Mouse (Mus musculus) stomach, embryonic 15.5 days (tissue): Measurements from ENCODE around the gene Neb. TPM values are rescaled to one million over a fixed set of nuclear protein-coding genes. Genes with fewer than 3 reads are reported as not detected.

Source experiments
- ATAC-seq: fragments of 200-750 bp; cut with Nextera tagmentation; 2 replicates; pipeline ENCODE4 v1.8.0; 2017; ENCODE audit warnings: low read depth, moderate number of reproducible peaks, moderate TSS enrichment; ENCODE audit not compliant: insufficient read depth, low FRiP score
- H3K27ac ChIP-seq: fragments of 300-500 bp; sonication (generic); 2 replicates; pipeline ENCODE4 v1.5.1; 2015; ENCODE audit warnings: mild to moderate bottlenecking, inconsistent platforms
- H3K27me3 ChIP-seq: fragments of 300-500 bp; sonication (generic); replicated peaks from 2 replicates; pipeline ENCODE4 v1.6.1; 2015; ENCODE audit warnings: inconsistent platforms
- H3K36me3 ChIP-seq: fragments of 300-500 bp; sonication (generic); 2 replicates; pipeline ENCODE4 v1.6.1; 2015; ENCODE audit warnings: inconsistent platforms
- H3K4me1 ChIP-seq: fragments of 300-500 bp; sonication (generic); 2 replicates; pipeline ENCODE4 v1.6.1; 2015; ENCODE audit warnings: inconsistent platforms
- H3K4me2 ChIP-seq: fragments of 300-500 bp; sonication (generic); 2 replicates; pipeline ENCODE4 v1.6.1; 2015; ENCODE audit warnings: mild to moderate bottlenecking, inconsistent platforms
- H3K4me3 ChIP-seq: fragments of 300-500 bp; sonication (generic); replicated peaks from 2 replicates; pipeline ENCODE4 v1.5.1; 2015; ENCODE audit warnings: inconsistent platforms
- H3K9ac ChIP-seq: fragments of 300-500 bp; sonication (generic); 2 replicates; pipeline ENCODE4 v1.6.1; 2015; ENCODE audit warnings: inconsistent platforms
- H3K9me3 ChIP-seq: fragments of 300-500 bp; sonication (generic); 2 replicates; pipeline ENCODE4 v1.6.1; 2016; ENCODE audit warnings: inconsistent platforms
- WGBS: fragments of 180-500 bp; shearing (Covaris S2); methylation state at CpG from one replicate; pipeline ENCODE4 v1.1.7; 2015; 5-methylcytosine and 5-hydroxymethylcytosine counted together
- polyA plus RNA-seq: library from polyadenylated mRNA; unstranded; fragments of >200 nt; fragmentation: Nextera tagmentation; extraction: Ambion mirVana; gene quantifications from 2 replicates; pipeline ENCODE4 v1.2.1, GENCODE M21; 2015

Gene Neb
- polyA plus RNA-seq, 1 experiment from 2014 or later, result 1.4 TPM

- Histone ChIP-seq H3K27me3 (no peaks in the 10 kb centered on the region), H3K9me3 (peaks cover 9% of the 10 kb centered on the region; the same call in 1 of the 2 replicates), H3K4me2 (no peak overlapping the region), H3K4me1 (no peaks in the 10 kb centered on the region), H3K27ac (no peak overlapping the region), H3K9ac (no peak overlapping the region), H3K4me3 (no peak overlapping the region), H3K36me3 (peaks cover 44% of the 10 kb centered on the region)
- no peak for ATAC-seq
- 94% methylated on average over 5 of the region's 5 CpGs for WGBS
These were observed 34.3 kb upstream of the Neb start for GRCm38 (mm10) chr2:52412524-52413037.

DNA sequence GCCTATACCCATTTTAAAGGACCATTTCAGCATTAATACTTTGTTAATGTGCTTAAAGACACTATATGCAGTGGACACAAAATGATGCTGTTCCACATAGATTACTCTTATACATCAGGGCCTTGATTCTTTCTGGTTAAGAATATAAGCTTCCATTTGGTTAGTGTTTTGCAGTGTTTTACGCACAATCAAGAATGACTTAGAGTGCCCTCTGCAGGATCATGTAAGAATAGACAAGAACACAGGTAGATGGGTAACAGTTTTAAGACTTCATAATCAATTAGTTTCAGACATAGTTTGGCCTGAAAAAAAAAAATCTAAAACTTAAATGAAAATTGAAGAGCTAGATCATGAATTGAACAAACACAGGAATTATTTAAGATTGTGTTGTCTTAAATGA is 28.2 kb upstream of the Neb start:
- Histone ChIP-seq H3K36me3 (peaks cover 42% of the 10 kb centered on the region), H3K9ac (no peak overlapping the region), H3K4me1 (no peaks in the 10 kb centered on the region), H3K27me3 (no peaks in the 10 kb centered on the region), H3K9me3 (peaks cover 9% of the 10 kb centered on the region; the same call in 1 of the 2 replicates), H3K4me3 (no peak overlapping the region), H3K4me2 (no peak overlapping the region), H3K27ac (no peak overlapping the region)
- ATAC-seq, result no peak
- WGBS, result 84% methylated on average over 1 of the region's 1 CpGs

DNA sequence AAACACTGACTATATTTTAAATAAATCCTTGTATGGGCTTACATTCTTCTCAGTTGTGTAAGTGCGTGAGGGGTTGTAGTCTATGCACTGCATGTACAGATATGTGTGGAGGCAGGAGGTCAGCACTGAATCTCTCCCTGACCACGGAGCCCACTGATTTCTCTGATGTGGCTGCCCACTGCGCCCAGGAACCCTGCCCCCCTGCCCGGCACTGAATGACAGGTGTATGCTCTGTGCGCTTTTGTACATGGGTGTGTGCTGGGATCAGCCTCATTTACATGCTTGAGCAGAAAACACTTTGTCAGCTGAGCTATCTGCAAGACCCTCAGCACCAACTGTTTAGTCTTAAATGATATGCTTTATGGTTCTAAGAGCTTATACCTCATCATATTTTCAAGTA is 27.0 kb upstream of the Neb start:
- ATAC-seq, result no peak
- Histone ChIP-seq H3K4me3 (no peak overlapping the region), H3K4me2 (no peak overlapping the region), H3K27me3 (no peaks in the 10 kb centered on the region), H3K27ac (no peak overlapping the region), H3K36me3 (peaks cover 31% of the 10 kb centered on the region), H3K4me1 (no peaks in the 10 kb centered on the region), H3K9ac (no peak overlapping the region), H3K9me3 (peaks cover 7% of the 10 kb centered on the region; the same call in 1 of the 2 replicates)
- WGBS, result 88% methylated on average over 5 of the region's 5 CpGs

DNA sequence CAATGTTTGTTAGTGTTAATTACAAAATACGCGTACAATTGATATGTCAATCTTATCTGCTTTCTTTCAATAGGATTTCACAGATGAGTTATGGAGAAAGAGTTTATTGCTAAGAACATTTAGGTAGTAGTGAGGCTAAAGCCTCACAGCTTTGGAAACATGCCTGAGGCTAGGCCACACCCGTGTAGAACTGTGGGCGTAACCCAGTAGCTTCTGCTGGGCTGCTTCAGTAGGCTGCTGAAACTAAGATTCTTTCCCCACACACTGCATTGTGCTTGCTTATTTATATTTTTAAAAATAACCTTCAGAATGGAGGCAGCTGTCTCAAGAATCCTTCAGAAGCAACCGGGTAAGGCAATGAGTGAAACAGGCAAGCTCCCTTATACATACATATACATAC is 16.3 kb upstream of the Neb start:
- H3K4me3 ChIP-seq, result no peak overlapping the region
- ATAC-seq, result no peak
- no peak overlapping the region for H3K9ac ChIP-seq
- no peaks in the 10 kb centered on the region for H3K27me3 ChIP-seq
- WGBS, result 78% methylated on average over 5 of the region's 5 CpGs
- H3K36me3 ChIP-seq, result no peaks in the 10 kb centered on the region
- H3K27ac ChIP-seq, result no peak overlapping the region
- no peak overlapping the region for H3K4me2 ChIP-seq
- H3K4me1 ChIP-seq, result no peaks in the 10 kb centered on the region
- no peaks in the 10 kb centered on the region for H3K9me3 ChIP-seq

GRCm38 (mm10) chr2:52390415-52390975 is 12.2 kb upstream of the Neb start:
- H3K27ac ChIP-seq, result no peak overlapping the region
- no peaks in the 10 kb centered on the region for H3K36me3 ChIP-seq
- H3K27me3 ChIP-seq, result no peaks in the 10 kb centered on the region
- ATAC-seq, result no peak
- H3K4me1 ChIP-seq, result no peaks in the 10 kb centered on the region
- 63% methylated on average over 2 of the region's 2 CpGs for WGBS
- no peak overlapping the region for H3K4me3 ChIP-seq
- no peak overlapping the region for H3K9ac ChIP-seq
- no peaks in the 10 kb centered on the region for H3K9me3 ChIP-seq
- H3K4me2 ChIP-seq, result no peak overlapping the region

DNA sequence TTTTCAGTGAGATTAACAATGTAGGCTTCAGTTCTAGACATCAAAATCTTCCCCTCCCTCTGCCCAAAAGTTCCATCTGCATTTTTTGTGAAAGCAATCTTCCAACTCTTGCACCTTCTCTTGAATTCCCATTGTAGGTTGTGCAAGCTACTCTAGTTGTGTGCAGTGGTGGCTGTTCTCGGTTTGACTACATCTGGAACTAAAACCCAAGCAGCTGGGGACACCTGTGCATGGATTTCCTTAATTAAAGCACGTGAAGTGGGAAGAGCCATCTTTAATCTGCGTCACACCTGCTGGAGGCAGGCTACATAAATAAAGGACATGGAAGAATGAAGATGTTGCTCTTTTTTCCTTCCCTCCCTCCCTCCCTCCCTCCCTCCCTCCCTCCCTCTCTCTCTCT is 11.7 kb upstream of the Neb start:
- Histone ChIP-seq H3K36me3 (no peaks in the 10 kb centered on the region), H3K4me2 (no peak overlapping the region), H3K4me3 (no peak overlapping the region), H3K9ac (no peak overlapping the region), H3K9me3 (no peaks in the 10 kb centered on the region), H3K27me3 (no peaks in the 10 kb centered on the region), H3K4me1 (no peaks in the 10 kb centered on the region), H3K27ac (no peak overlapping the region)
- 63% methylated on average over 3 of the region's 3 CpGs for WGBS
- ATAC-seq, result no peak

DNA sequence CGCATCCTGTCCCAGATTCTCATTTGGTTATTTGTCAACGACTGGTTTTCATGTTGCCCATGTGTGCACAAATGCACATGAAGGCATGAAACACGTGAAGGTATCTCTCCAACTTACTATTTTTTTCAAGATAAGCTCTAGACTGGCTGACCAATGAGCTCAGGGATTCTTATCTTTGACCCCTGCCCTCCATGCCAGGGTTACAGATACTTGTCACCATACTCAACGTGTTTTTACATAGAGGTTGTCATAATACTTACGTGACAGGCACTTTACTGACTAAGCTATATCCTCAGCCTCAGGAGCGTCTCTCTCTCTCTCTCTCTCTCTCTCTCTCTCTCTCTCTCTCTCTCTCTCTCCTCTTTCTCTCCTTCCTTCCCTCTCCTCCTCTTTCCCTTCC is 8.2 kb upstream of the Neb start:
- no peak for ATAC-seq
- H3K4me3 ChIP-seq, result no peak overlapping the region
- H3K27ac ChIP-seq, result no peak overlapping the region
- H3K27me3 ChIP-seq, result no peaks in the 10 kb centered on the region
- H3K4me2 ChIP-seq, result no peak overlapping the region
- H3K4me1 ChIP-seq, result no peaks in the 10 kb centered on the region
- no peak overlapping the region for H3K9ac ChIP-seq
- H3K9me3 ChIP-seq, result no peaks in the 10 kb centered on the region
- no peaks in the 10 kb centered on the region for H3K36me3 ChIP-seq
- 62% methylated on average over 6 of the region's 6 CpGs for WGBS

DNA sequence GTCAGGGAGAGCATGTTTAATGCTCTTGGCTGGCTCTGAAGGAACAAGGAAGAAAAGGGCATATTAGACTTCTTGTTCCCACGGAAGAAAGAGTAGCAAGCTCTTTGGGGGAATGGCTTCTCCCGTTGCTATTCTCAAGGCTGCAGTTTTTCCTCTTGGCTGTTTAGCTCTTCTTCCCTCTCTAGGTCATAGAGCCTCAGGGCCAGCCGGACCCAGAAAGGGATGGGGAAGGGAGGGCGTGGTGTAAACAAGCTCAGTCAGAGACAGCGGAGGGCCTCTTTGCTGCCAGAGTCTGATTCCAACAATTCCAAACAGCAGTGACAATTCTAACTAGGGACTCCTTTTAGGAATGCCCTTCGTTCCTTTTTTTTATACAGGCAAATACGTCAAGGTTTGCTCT is 7.8 kb upstream of the Neb start:
- H3K9me3 ChIP-seq, result no peaks in the 10 kb centered on the region
- H3K36me3 ChIP-seq, result no peaks in the 10 kb centered on the region
- no peak overlapping the region for H3K27ac ChIP-seq
- ATAC-seq, result no peak
- H3K9ac ChIP-seq, result no peak overlapping the region
- no peak overlapping the region for H3K4me3 ChIP-seq
- WGBS, result 30% methylated on average over 7 of the region's 7 CpGs
- H3K4me1 ChIP-seq, result no peaks in the 10 kb centered on the region
- peak overlapping the region; percentile 25; the same call in 1 of the 2 replicates for H3K4me2 ChIP-seq
- H3K27me3 ChIP-seq, result no peaks in the 10 kb centered on the region

DNA sequence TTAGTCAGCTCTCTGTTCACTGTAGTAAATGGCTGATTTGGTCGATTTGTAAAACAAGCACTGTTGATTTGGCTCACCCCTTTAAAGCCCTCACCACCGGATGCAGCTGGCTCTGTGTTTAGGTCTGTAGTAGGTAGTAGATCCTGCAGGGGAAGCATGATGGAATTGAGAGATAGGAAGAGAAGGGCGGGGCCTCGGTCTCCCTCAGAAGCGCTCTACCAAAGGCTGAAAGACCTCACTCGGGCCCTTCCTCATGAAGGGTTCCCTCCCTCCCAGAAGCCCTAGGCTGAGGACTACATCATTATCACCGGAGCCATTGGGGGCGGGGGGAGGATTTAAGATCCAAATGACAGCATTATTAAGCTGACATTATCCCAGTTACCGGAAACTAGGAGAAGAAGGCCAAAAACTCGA is 581 bp upstream of the Neb start:
- no peaks in the 10 kb centered on the region for H3K36me3 ChIP-seq
- no peaks in the 10 kb centered on the region for H3K4me1 ChIP-seq
- no peak for ATAC-seq
- H3K27me3 ChIP-seq, result no peaks in the 10 kb centered on the region
- H3K27ac ChIP-seq, result no peak overlapping the region
- no peak overlapping the region for H3K9ac ChIP-seq
- H3K4me3 ChIP-seq, result no peak overlapping the region
- no peaks in the 10 kb centered on the region for H3K9me3 ChIP-seq
- 0 out of 2 replicates have a peak overlapping the region, but pooled peaks have one; percentile 0 for H3K4me2 ChIP-seq
- 58% methylated on average over 10 of the region's 10 CpGs for WGBS

- Histone ChIP-seq H3K9me3 (no peaks in the 10 kb centered on the region), H3K36me3 (no peaks in the 10 kb centered on the region), H3K4me1 (no peaks in the 10 kb centered on the region), H3K9ac (no peak overlapping the region), H3K27ac (no peak overlapping the region), H3K4me2 (0 out of 2 replicates have a peak overlapping the region, but pooled peaks have one; percentile 0), H3K27me3 (no peaks in the 10 kb centered on the region), H3K4me3 (no peak overlapping the region)
- peak; percentile 14; the same call in 1 of the 2 replicates for ATAC-seq
- WGBS, result 53% methylated on average over 13 of the region's 13 CpGs
These were observed 397 bp downstream of the Neb start for GRCm38 (mm10) chr2:52377706-52378447.

- Histone ChIP-seq H3K9ac (no peak overlapping the region), H3K27me3 (no peaks in the 10 kb centered on the region), H3K4me1 (0 out of 2 replicates have a peak, but pooled peaks cover 3% of the 10 kb centered on the region), H3K4me2 (no peak overlapping the region), H3K27ac (no peak overlapping the region), H3K4me3 (no peak overlapping the region), H3K36me3 (no peaks in the 10 kb centered on the region), H3K9me3 (no peaks in the 10 kb centered on the region)
- no peak for ATAC-seq
- WGBS, result 88% methylated on average over 6 of the region's 6 CpGs
These were observed 3.6 kb downstream of the Neb start for GRCm38 (mm10) chr2:52374706-52375105.

- ATAC-seq, result no peak
These were observed 5.8 kb downstream of the Neb start for GRCm38 (mm10) chr2:52372480-52372879.

More at GRCm38 (mm10) chr2:52372480-52372879, 5.8 kb downstream of the Neb start:
- Histone ChIP-seq H3K4me3 (no peak overlapping the region), H3K36me3 (no peaks in the 10 kb centered on the region), H3K9me3 (no peaks in the 10 kb centered on the region), H3K27me3 (no peaks in the 10 kb centered on the region), H3K4me2 (no peak overlapping the region), H3K9ac (no peak overlapping the region), H3K4me1 (0 out of 2 replicates have a peak, but pooled peaks cover 3% of the 10 kb centered on the region), H3K27ac (no peak overlapping the region)
- 53% methylated on average over 6 of the region's 6 CpGs for WGBS
